Mouse (Mus musculus) embryonic fibroblast, embryonic 13.5 days (primary cell): ENCODE data around the gene Robo2.

ENCODE experiments used
- CTCF ChIP-seq: IDR thresholded peaks from 2 replicates; pipeline ENCODE4 v1.5.1; 2011; ENCODE audit warnings: mild to moderate bottlenecking, control low read depth, low read length, moderate library complexity, borderline replicate concordance; ENCODE audit not compliant: insufficient read depth
- POLR2A ChIP-seq: IDR thresholded peaks from 2 replicates; pipeline ENCODE4 v1.6.1; 2011; ENCODE audit warnings: low read depth, mild to moderate bottlenecking, control low read depth, low read length, moderate library complexity

DNA sequence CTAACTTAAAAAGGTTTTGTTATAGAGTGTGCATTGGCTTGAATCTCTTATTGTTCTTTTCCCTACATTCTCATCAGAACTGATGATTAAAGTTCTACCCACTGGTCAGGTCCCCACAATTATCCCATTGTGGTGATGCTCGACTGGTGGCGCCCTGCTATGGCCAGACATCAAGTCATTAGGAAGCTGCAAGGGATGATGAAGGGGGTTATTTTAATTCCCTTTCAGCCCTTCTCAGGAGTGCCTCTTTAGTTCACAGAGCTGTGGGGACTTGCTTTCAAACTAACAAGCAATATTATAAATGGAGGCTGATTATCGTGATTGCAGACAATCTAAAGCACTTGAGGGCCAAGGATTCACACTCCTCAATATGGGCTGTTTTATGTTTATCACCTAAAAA, 484.1 kb downstream of the Robo2 start:
- no peak for TF ChIP-seq POLR2A
- TF ChIP-seq CTCF = no peak
